Mouse (Mus musculus) embryonic facial prominence, embryonic 11.5 days (tissue): ENCODE results near the gene Mfsd7a. TPM values are rescaled to one million over a fixed set of nuclear protein-coding genes. Genes with fewer than 3 reads are reported as not detected.

Experiments
- ATAC-seq: fragments of 200-750 bp; cut with Nextera tagmentation; replicated peaks from 2 replicates; pipeline ENCODE4 v1.8.0; 2017; ENCODE audit warnings: low read depth; ENCODE audit not compliant: insufficient number of reproducible peaks, low FRiP score, low TSS enrichment
- DNase-seq: peaks from one replicate; pipeline ENCODE4 v3.0.0-alpha.2; 2015; ENCODE audit warnings: low spot score
- H3K27ac ChIP-seq: fragments of 300-500 bp; sonication (generic); replicated peaks from 2 replicates; pipeline ENCODE4 v1.5.1; 2014; ENCODE audit warnings: mild to moderate bottlenecking, low read depth, low read length, control low read depth
- H3K27me3 ChIP-seq: fragments of 300-500 bp; sonication (generic); 2 replicates; pipeline ENCODE4 v1.6.1; 2014; ENCODE audit warnings: mild to moderate bottlenecking, low read length, moderate library complexity, mixed read lengths; ENCODE audit not compliant: control insufficient read depth, insufficient read depth
- H3K36me3 ChIP-seq: fragments of 300-500 bp; sonication (generic); replicated peaks from 2 replicates; pipeline ENCODE4 v1.6.1; 2014; ENCODE audit warnings: low read depth, mild to moderate bottlenecking, low read length, moderate library complexity, mixed read lengths; ENCODE audit not compliant: control insufficient read depth, insufficient read depth
- H3K4me1 ChIP-seq: fragments of 300-500 bp; sonication (generic); 2 replicates; pipeline ENCODE4 v1.6.1; 2014; ENCODE audit warnings: low read length, mixed read lengths; ENCODE audit not compliant: control insufficient read depth, insufficient read depth
- H3K4me2 ChIP-seq: fragments of 300-500 bp; sonication (generic); 2 replicates; pipeline ENCODE4 v1.6.1; 2014; ENCODE audit warnings: low read depth, mild to moderate bottlenecking, control low read depth, low read length, moderate library complexity
- H3K4me3 ChIP-seq: fragments of 300-500 bp; sonication (generic); 2 replicates; pipeline ENCODE4 v1.5.1; 2014; ENCODE audit warnings: low read depth, low read length, control low read depth
- H3K9ac ChIP-seq: fragments of 300-500 bp; sonication (generic); replicated peaks from 2 replicates; pipeline ENCODE4 v1.6.1; 2014; ENCODE audit warnings: mild to moderate bottlenecking, control low read depth, low read length
- H3K9me3 ChIP-seq: fragments of 300-500 bp; sonication (generic); replicated peaks from 2 replicates; pipeline ENCODE4 v1.6.1; 2016; ENCODE audit warnings: mild to moderate bottlenecking, low read length, inconsistent platforms, mixed read lengths; ENCODE audit not compliant: control insufficient read depth
- WGBS: fragments of 180-500 bp; shearing (Covaris S2); extraction: QIAGEN DNeasy Blood & Tissue Kit; methylation state at CpG from one replicate; pipeline ENCODE4 v1.1.7; 2014; 5-methylcytosine and 5-hydroxymethylcytosine counted together
- polyA plus RNA-seq: library from polyadenylated mRNA; unstranded; fragments of >200 nt; fragmentation: Nextera tagmentation; extraction: Ambion mirVana; gene quantifications from 2 replicates; pipeline ENCODE4 v1.2.1, GENCODE M21; 2014

Gene Mfsd7a
- polyA plus RNA-seq, 1 experiment from 2014 or later: 0.15 TPM

DNA sequence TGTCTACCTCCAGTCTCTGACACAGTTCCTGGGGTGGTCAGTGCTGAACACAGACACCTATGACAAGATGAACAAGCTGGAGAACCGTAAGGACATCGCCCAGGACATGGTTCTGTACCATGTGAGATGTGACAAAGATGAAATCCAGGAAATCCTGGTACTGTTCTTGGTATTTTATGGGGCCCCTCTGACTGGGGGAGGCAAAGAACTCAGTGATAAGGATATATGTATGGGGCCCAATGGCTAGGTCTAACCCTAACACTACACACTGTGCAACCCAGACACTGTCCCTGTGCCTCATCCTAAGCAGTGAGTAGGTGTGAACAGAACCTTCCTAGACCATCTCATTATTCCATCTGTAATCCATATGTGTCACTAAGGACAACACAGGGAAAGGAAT, 25.3 kb downstream of the Mfsd7a start:
- no peak overlapping the region for H3K9ac ChIP-seq
- H3K36me3 ChIP-seq: no peaks in the 10 kb centered on the region
- H3K4me3 ChIP-seq: no peak overlapping the region
- no peak for DNase-seq
- H3K9me3 ChIP-seq: no peaks in the 10 kb centered on the region
- no peak overlapping the region for H3K27ac ChIP-seq
- ATAC-seq: no peak
- no peak overlapping the region for H3K4me2 ChIP-seq
- 98% methylated on average over 2 of the region's 2 CpGs for WGBS
- H3K4me1 ChIP-seq: no peaks in the 10 kb centered on the region
- no peaks in the 10 kb centered on the region for H3K27me3 ChIP-seq

- no peaks in the 10 kb centered on the region for H3K27me3 ChIP-seq
- WGBS: 76% methylated on average over 3 of the region's 3 CpGs
- H3K4me2 ChIP-seq: no peak overlapping the region
- no peaks in the 10 kb centered on the region for H3K36me3 ChIP-seq
- H3K4me1 ChIP-seq: no peaks in the 10 kb centered on the region
- DNase-seq (no peak), ATAC-seq (no peak)
- H3K9ac ChIP-seq: no peak overlapping the region
- no peak overlapping the region for H3K4me3 ChIP-seq
- no peak overlapping the region for H3K27ac ChIP-seq
- H3K9me3 ChIP-seq: no peaks in the 10 kb centered on the region
Measured at GRCm38 (mm10) chr5:108422741-108423140, 25.9 kb downstream of the Mfsd7a start.

GRCm38 (mm10) chr5:108414711-108415110, 34.0 kb downstream of the Mfsd7a start:
- 71% methylated on average over 2 of the region's 2 CpGs for WGBS
- no peaks in the 10 kb centered on the region for H3K9me3 ChIP-seq
- no peak overlapping the region for H3K9ac ChIP-seq
- H3K4me1 ChIP-seq: no peaks in the 10 kb centered on the region
- no peak for DNase-seq
- no peaks in the 10 kb centered on the region for H3K27me3 ChIP-seq
- H3K4me3 ChIP-seq: no peak overlapping the region
- no peak for ATAC-seq
- H3K27ac ChIP-seq: no peak overlapping the region
- H3K4me2 ChIP-seq: no peak overlapping the region
- no peaks in the 10 kb centered on the region for H3K36me3 ChIP-seq

GRCm38 (mm10) chr5:108406977-108407376, 41.7 kb downstream of the Mfsd7a start:
- 79% methylated on average over 2 of the region's 2 CpGs for WGBS
- DNase-seq (no peak), ATAC-seq (no peak)
- Histone ChIP-seq H3K4me3 (no peak overlapping the region), H3K9ac (no peak overlapping the region), H3K36me3 (no peaks in the 10 kb centered on the region), H3K9me3 (no peaks in the 10 kb centered on the region), H3K4me2 (no peak overlapping the region), H3K4me1 (no peaks in the 10 kb centered on the region), H3K27me3 (no peaks in the 10 kb centered on the region), H3K27ac (no peak overlapping the region)

DNA sequence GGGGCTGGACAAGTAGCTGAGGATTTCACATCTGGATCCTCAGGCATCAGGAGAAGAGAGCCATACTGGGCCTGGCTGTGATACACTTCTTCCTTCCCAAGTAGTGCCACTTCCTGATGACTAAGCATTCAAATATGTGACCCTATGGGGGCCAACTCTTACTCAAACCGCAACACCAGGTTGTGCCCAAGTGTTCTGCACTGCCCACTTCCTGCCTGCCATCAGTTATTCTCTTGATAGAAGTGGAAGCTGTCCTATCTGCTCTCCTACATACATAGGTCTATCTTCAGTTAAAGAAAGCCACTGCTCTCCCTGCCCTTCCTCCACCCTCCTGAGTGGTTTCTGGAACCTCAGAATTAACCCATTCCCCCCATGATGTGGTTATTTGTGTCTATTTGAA, 43.2 kb downstream of the Mfsd7a start:
- no peaks in the 10 kb centered on the region for H3K36me3 ChIP-seq
- no peak overlapping the region for H3K4me3 ChIP-seq
- no peak for DNase-seq
- H3K9me3 ChIP-seq: no peaks in the 10 kb centered on the region
- H3K4me1 ChIP-seq: no peaks in the 10 kb centered on the region
- no peaks in the 10 kb centered on the region for H3K27me3 ChIP-seq
- WGBS: 71% methylated on average over 1 of the region's 1 CpGs
- no peak for ATAC-seq
- no peak overlapping the region for H3K4me2 ChIP-seq
- no peak overlapping the region for H3K9ac ChIP-seq
- H3K27ac ChIP-seq: no peak overlapping the region

DNA sequence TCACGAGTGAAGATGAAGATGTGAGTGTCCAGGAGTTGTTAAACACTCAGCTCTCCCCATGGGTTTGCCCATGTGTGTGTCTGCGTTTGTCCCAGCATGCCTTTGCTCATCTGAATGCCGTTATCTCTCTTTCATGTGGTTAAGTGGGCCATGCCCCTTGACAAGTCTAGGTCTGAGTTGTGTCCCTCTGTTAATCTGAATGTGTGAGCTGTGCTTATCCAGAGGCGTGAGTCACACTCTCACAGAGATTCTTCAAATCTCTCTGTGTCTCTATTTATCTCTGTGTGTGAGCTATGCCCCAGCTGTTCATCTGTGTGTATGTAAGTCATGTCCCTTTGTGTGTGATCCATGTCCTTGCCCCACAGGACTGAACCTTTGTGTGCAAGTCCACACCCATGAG, 45.2 kb downstream of the Mfsd7a start:
- no peaks in the 10 kb centered on the region for H3K27me3 ChIP-seq
- H3K4me2 ChIP-seq: no peak overlapping the region
- H3K36me3 ChIP-seq: no peaks in the 10 kb centered on the region
- DNase-seq (no peak), ATAC-seq (no peak)
- no peak overlapping the region for H3K4me3 ChIP-seq
- H3K27ac ChIP-seq: no peak overlapping the region
- H3K9ac ChIP-seq: no peak overlapping the region
- H3K9me3 ChIP-seq: no peaks in the 10 kb centered on the region
- no peaks in the 10 kb centered on the region for H3K4me1 ChIP-seq
- 74% methylated on average over 4 of the region's 4 CpGs for WGBS

Other genes starting within 250 kb of the Mfsd7a start
- 59.0 and 65.7 TPM in 2 replicates for gene Dr1, start 180.0 kb downstream of the Mfsd7a start, polyA plus RNA-seq
- gene Pigg, start 136.3 kb downstream of the Mfsd7a start, polyA plus RNA-seq: 2.1 and 2.7 TPM in 2 replicates
- not detected in 2 replicates for gene Gm42517, start 81.0 kb downstream of the Mfsd7a start, polyA plus RNA-seq
- 0.22 TPM in 1 of 2 replicates, not detected in the other for gene Pde6b, start 60.5 kb downstream of the Mfsd7a start, polyA plus RNA-seq
- 397 and 412 TPM in 2 replicates for gene Atp5k, start 14.4 kb downstream of the Mfsd7a start, polyA plus RNA-seq
- gene Pcgf3, start 12.3 kb upstream of the Mfsd7a start, polyA plus RNA-seq: 27.8 and 31.0 TPM in 2 replicates
- gene Cplx1, start 101.1 kb upstream of the Mfsd7a start, polyA plus RNA-seq: 3.5 and 4.6 TPM in 2 replicates
- gene Gak, start 180.9 kb upstream of the Mfsd7a start, polyA plus RNA-seq: 45.5 and 46.7 TPM in 2 replicates
- gene Tmem175, start 180.9 kb upstream of the Mfsd7a start, polyA plus RNA-seq: 21.0 and 21.9 TPM in 2 replicates
- 9.6 and 10.4 TPM in 2 replicates for gene Idua, start 211.4 kb upstream of the Mfsd7a start, polyA plus RNA-seq
- gene Dgkq, start 220.8 kb upstream of the Mfsd7a start, polyA plus RNA-seq: 7.1 and 7.4 TPM in 2 replicates
- 0.38 and 0.71 TPM in 2 replicates for gene Slc26a1, start 226.7 kb upstream of the Mfsd7a start, polyA plus RNA-seq
- 21.4 and 22.4 TPM in 2 replicates for gene Fgfrl1, start 243.5 kb upstream of the Mfsd7a start, polyA plus RNA-seq